Mouse (Mus musculus) heart, embryonic 15.5 days (tissue): Measurements from ENCODE around the gene Nrip1. TPM values are rescaled to one million over a fixed set of nuclear protein-coding genes. Genes with fewer than 3 reads are reported as not detected.

Experiments used
- ATAC-seq: fragments of 200-750 bp; cut with Nextera tagmentation; replicated peaks from 2 replicates; pipeline ENCODE4 v1.8.0; 2017; ENCODE audit warnings: low read depth, moderate TSS enrichment; ENCODE audit not compliant: insufficient number of reproducible peaks, insufficient read depth, low FRiP score
- H3K27ac ChIP-seq: fragments of 300-500 bp; sonication (generic); 2 replicates; pipeline ENCODE4 v1.5.1; 2015; ENCODE audit warnings: mild to moderate bottlenecking, inconsistent platforms
- H3K27me3 ChIP-seq: fragments of 300-500 bp; sonication (generic); 2 replicates; pipeline ENCODE4 v1.6.1; 2015; ENCODE audit warnings: inconsistent platforms
- H3K36me3 ChIP-seq: fragments of 300-500 bp; sonication (generic); 2 replicates; pipeline ENCODE4 v1.6.1; 2015; ENCODE audit warnings: mild to moderate bottlenecking, inconsistent platforms
- H3K4me1 ChIP-seq: fragments of 300-500 bp; sonication (generic); replicated peaks from 2 replicates; pipeline ENCODE4 v1.6.1; 2015; ENCODE audit warnings: inconsistent platforms
- H3K4me2 ChIP-seq: fragments of 300-500 bp; sonication (generic); 2 replicates; pipeline ENCODE4 v1.6.1; 2015; ENCODE audit warnings: inconsistent platforms, mild to moderate bottlenecking, moderate library complexity
- H3K4me3 ChIP-seq: fragments of 300-500 bp; sonication (generic); 2 replicates; pipeline ENCODE4 v1.5.1; 2015; ENCODE audit warnings: mild to moderate bottlenecking, inconsistent platforms
- H3K9ac ChIP-seq: fragments of 300-500 bp; sonication (generic); 2 replicates; pipeline ENCODE4 v1.6.1; 2015; ENCODE audit warnings: mild to moderate bottlenecking, inconsistent platforms
- H3K9me3 ChIP-seq: fragments of 300-500 bp; sonication (generic); replicated peaks from 2 replicates; pipeline ENCODE4 v1.6.1; 2016; ENCODE audit warnings: inconsistent platforms
- WGBS: fragments of 180-500 bp; shearing (Covaris S2); methylation state at CpG from one replicate; pipeline ENCODE4 v1.1.7; 2015; ENCODE audit warnings: mixed read lengths; 5-methylcytosine and 5-hydroxymethylcytosine counted together
- polyA plus RNA-seq: library from polyadenylated mRNA; unstranded; fragments of >200 nt; fragmentation: Nextera tagmentation; extraction: Ambion mirVana; gene quantifications from 2 replicates; pipeline ENCODE4 v1.2.1, GENCODE M21; 2015

Gene Nrip1
- polyA plus RNA-seq, 1 experiment from 2014 or later: 19.1 TPM

DNA sequence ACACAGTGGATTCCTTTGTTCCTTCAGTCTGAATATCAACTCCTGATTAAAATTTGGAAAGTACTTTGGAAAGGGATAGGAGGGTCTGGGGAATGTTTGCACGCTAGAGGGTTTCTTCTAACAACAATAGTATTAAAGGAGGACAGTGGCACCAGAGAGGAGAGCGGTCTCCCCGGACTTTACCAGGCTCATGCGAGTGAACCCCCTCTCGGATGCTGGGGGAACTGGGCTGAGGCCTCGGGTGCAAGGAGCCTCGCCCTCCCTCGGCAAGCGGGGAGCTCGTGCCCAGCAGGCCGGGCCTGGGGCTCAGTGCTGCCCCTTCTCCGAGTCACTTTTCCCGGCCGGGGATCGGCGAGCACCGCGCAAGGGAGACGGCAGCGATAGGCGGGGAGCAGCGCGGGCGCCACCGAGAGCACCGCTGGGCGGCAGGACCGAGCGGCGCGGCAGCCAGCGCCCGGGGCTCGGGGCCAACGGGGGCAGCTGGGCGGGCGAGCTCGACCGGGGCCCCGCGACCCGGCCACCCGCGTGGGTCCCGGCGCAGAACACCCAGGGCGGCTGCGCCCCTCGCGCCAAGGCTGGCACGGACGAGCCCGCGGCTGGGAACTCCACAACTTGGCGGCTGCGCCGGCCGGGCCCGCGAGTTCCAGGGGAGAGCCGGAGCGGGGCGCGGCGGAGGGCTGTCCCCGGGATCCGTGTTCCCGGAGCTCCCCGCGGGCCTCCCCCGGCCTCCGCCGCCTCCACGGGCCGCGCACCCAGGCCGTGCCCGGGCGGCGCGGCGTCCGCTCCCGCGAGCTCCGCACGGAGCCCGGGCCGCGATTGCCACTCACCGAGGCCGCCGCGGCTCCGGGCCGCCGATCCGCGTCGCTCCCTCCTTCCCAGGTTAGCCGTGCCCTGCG is 1.3 kb downstream of the Nrip1 start:
- Histone ChIP-seq H3K9me3 (no peaks in the 10 kb centered on the region), H3K4me1 (peaks cover 25% of the 10 kb centered on the region), H3K27me3 (no peaks in the 10 kb centered on the region), H3K4me3 (peak overlapping the region; percentile 83), H3K4me2 (peak overlapping the region; percentile 74), H3K27ac (peak overlapping the region; percentile 99), H3K9ac (peak overlapping the region; percentile 84), H3K36me3 (no peaks in the 10 kb centered on the region)
- under 1% methylated on average over 73 of the region's 102 CpGs for WGBS
- peak; percentile 58 for ATAC-seq

DNA sequence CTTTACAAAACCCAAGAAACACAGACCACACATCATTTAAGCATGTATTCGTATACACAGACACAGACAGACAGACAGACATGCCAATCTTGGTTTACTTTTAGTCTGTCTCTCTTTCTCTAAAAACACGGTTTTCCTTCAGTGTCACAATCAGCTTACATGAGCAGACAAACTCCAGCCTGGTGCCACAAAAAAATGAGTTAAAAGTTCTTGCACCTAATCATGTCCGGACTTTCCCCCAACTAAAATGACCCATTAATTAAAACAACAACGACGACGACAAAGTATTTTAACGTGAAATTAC is 2.1 kb downstream of the Nrip1 start:
- no peak overlapping the region for H3K27ac ChIP-seq
- peak overlapping the region; percentile 74 for H3K4me2 ChIP-seq
- peak overlapping the region; percentile 83 for H3K4me3 ChIP-seq
- WGBS: 6% methylated on average over 7 of the region's 7 CpGs
- H3K27me3 ChIP-seq: no peaks in the 10 kb centered on the region
- H3K36me3 ChIP-seq: no peaks in the 10 kb centered on the region
- H3K9ac ChIP-seq: peak overlapping the region; percentile 84
- no peak for ATAC-seq
- no peaks in the 10 kb centered on the region for H3K9me3 ChIP-seq
- peaks cover 30% of the 10 kb centered on the region for H3K4me1 ChIP-seq

- Histone ChIP-seq H3K27ac (peak overlapping the region; percentile 25; the same call in 1 of the 2 replicates), H3K4me1 (peaks cover 30% of the 10 kb centered on the region), H3K4me3 (peak overlapping the region; percentile 83), H3K4me2 (peak overlapping the region; percentile 74), H3K9ac (peak overlapping the region; percentile 84), H3K27me3 (no peaks in the 10 kb centered on the region), H3K36me3 (no peaks in the 10 kb centered on the region), H3K9me3 (no peaks in the 10 kb centered on the region)
- WGBS: 34% methylated on average over 12 of the region's 12 CpGs
- no peak for ATAC-seq
Measured at GRCm38 (mm10) chr16:76370716-76371613, 2.7 kb downstream of the Nrip1 start.

DNA sequence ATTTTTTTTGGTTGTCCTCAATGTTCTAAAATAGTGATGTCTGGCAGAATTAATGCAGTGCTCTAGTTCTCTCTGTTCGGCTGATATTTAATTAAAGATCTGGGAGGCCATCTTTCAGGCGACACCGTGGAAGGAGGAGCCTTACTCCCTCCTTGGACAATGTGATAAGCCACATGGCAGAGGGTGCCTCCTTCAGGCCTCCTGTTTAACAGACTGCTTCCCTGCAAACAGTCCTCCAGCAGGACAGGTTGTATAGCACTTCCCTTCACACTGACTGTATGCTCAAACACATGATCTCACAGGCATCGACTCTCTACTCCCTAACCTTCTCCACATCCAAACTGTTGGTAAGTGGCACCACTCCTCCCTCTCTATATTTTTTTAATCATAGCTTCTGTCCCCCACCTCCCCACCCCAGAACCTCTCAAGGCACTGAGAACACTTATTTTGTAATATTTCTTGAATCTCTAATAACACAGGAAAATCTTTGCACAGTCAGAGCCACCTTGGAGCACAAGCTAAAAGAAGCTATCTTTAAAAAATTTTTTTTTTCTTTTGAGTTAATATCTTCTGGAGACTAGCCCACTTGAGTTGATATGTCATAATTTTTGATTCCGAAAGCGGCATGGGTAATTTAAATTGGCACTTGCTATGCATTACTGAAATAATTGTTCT is 3.4 kb downstream of the Nrip1 start:
- Histone ChIP-seq H3K36me3 (no peaks in the 10 kb centered on the region), H3K9me3 (no peaks in the 10 kb centered on the region), H3K4me3 (peak overlapping the region; percentile 83), H3K9ac (0 out of 2 replicates have a peak overlapping the region, but pooled peaks have one; percentile 22), H3K4me1 (peaks cover 34% of the 10 kb centered on the region), H3K27ac (no peak overlapping the region), H3K4me2 (peak overlapping the region; percentile 74), H3K27me3 (no peaks in the 10 kb centered on the region)
- ATAC-seq: no peak
- 28% methylated on average over 6 of the region's 6 CpGs for WGBS

DNA sequence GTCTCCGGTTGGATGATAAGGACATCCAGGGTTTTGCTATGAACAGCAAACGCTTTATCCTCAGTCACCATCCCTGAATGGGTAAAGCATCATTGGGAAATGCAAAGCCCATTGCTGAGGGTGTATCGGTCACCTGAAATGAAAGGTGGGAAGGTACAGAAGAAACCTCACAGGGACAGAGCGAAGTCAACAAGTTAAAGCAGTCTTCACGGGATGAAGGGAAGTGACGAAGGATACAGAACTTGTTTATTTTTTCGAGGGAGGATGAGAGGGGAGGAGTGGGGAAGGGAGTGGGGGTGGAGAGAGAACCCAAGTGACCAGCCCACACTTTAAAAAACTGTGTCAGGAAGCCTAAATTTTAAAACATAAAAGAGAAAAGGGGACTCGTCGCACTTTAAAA is 4.4 kb downstream of the Nrip1 start:
- no peak overlapping the region for H3K4me2 ChIP-seq
- no peak for ATAC-seq
- peaks cover 34% of the 10 kb centered on the region for H3K4me1 ChIP-seq
- H3K9ac ChIP-seq: no peak overlapping the region
- H3K27ac ChIP-seq: no peak overlapping the region
- H3K36me3 ChIP-seq: no peaks in the 10 kb centered on the region
- no peaks in the 10 kb centered on the region for H3K27me3 ChIP-seq
- no peak overlapping the region for H3K4me3 ChIP-seq
- no peaks in the 10 kb centered on the region for H3K9me3 ChIP-seq
- WGBS: 71% methylated on average over 9 of the region's 9 CpGs

DNA sequence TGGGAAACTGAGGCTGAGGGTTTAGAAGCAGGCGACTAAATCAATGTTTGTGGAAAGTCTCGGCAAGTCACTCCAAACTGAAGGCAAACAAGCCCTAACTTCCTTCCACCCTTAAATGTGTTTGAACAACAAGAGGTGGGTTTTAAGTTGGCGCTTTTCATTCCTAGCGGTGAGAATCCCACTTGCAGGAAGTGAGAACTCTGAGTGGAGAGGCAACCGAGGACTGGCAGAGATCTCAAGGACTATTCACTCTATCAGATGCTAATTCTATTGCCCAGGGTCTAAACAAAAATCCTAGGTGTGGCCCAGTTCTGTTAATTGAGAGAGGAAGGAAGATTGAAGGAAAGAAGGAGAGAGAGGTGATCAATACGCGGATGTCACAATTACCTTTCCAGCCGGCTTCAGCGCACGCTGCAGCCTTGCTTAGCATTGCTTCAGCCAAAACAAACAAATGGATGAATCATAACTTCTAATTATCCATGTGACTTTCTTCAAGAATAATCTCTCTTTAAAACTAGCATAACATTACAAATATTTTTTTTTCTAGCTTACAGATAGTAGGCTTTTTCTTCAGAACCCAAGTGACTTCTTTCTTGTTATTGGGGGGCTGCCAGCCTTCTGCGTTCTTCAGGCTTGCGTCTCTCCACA is 6.2 kb downstream of the Nrip1 start:
- no peaks in the 10 kb centered on the region for H3K36me3 ChIP-seq
- H3K27me3 ChIP-seq: no peaks in the 10 kb centered on the region
- H3K4me2 ChIP-seq: no peak overlapping the region
- H3K4me1 ChIP-seq: peaks cover 34% of the 10 kb centered on the region
- no peak overlapping the region for H3K27ac ChIP-seq
- H3K4me3 ChIP-seq: no peak overlapping the region
- no peaks in the 10 kb centered on the region for H3K9me3 ChIP-seq
- H3K9ac ChIP-seq: no peak overlapping the region
- 75% methylated on average over 12 of the region's 12 CpGs for WGBS
- ATAC-seq: no peak

DNA sequence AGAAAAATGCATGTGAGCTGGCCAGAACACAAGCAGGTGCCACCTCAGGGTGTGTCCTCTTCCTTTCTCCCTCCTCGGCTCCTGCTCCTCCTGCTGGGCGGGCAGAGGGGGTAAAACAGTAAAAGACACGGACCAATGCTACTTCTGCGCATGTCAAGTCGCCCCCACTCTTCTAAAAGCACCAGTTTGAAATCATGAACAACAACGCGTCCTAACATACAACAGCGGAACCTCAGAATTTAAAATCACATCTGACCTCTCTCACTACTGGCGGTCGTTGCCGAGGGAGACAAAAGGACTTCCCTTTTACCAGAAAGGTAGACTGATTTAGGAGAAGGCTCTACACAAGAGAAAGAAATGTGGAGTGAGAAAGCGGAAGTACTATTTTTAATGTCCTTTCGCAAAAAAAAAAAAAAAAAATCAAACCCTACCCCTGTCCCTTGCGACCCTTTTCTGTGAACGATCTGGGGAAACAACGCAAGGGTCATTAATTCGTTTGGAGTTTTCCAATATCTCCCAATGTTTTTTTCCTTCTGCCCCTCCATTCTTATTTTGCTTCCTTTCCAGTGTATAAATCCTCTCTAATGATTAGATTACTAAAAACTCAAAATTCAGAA is 7.7 kb downstream of the Nrip1 start:
- Histone ChIP-seq H3K27me3 (no peaks in the 10 kb centered on the region), H3K27ac (no peak overlapping the region), H3K9me3 (no peaks in the 10 kb centered on the region), H3K36me3 (no peaks in the 10 kb centered on the region), H3K9ac (no peak overlapping the region), H3K4me2 (no peak overlapping the region), H3K4me1 (peaks cover 27% of the 10 kb centered on the region), H3K4me3 (no peak overlapping the region)
- WGBS: 76% methylated on average over 17 of the region's 17 CpGs
- no peak for ATAC-seq

- Histone ChIP-seq H3K4me1 (peaks cover 21% of the 10 kb centered on the region), H3K27me3 (no peaks in the 10 kb centered on the region), H3K9me3 (no peaks in the 10 kb centered on the region), H3K4me3 (no peak overlapping the region), H3K36me3 (no peaks in the 10 kb centered on the region), H3K27ac (no peak overlapping the region), H3K9ac (no peak overlapping the region), H3K4me2 (no peak overlapping the region)
- ATAC-seq: no peak
- WGBS: 86% methylated on average over 10 of the region's 10 CpGs
Measured at GRCm38 (mm10) chr16:76365237-76365636, 8.4 kb downstream of the Nrip1 start.

DNA sequence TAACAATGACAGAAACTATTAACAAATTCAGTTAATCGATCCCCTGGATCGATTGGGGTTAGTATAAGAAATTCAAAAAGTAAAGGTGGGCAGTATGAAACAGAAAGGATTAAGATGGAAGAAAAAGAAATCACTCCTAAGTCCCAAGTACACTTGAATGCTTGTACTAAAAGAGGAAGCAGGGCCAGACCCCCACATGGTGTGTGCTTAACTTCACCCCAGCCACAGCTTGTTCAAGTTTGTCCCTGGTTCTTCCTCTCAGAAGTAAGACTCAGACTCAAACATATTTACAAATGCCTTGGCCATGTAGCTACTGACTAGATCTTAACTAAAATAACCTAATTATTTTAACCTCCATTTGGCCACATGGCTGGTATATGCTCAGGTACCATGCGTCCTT is 10.0 kb downstream of the Nrip1 start:
- no peak overlapping the region for H3K4me3 ChIP-seq
- no peaks in the 10 kb centered on the region for H3K36me3 ChIP-seq
- no peaks in the 10 kb centered on the region for H3K27me3 ChIP-seq
- H3K4me1 ChIP-seq: peaks cover 11% of the 10 kb centered on the region; the same call in 1 of the 2 replicates
- no peaks in the 10 kb centered on the region for H3K9me3 ChIP-seq
- WGBS: 90% methylated on average over 3 of the region's 3 CpGs
- no peak overlapping the region for H3K4me2 ChIP-seq
- no peak overlapping the region for H3K27ac ChIP-seq
- ATAC-seq: no peak
- no peak overlapping the region for H3K9ac ChIP-seq

DNA sequence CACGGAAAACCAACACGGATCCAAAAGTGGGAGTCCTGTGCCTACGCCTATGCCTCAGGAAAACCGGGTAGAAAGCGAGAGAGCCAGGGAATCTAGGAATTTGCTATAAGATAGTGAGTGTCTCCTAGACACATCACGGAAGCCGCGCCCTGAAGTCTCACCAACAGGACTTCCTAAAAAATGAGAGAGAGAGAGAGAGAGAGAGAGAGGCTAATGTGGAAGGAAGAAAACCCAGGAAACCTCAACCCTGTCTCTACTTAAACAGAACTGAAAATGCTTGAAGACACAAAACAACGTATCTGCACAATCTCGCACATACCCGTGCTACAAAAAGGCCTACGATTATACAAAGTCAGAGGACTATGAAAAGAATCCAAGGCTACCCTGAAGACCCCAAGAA is 10.6 kb downstream of the Nrip1 start:
- Histone ChIP-seq H3K4me1 (peaks cover 11% of the 10 kb centered on the region; the same call in 1 of the 2 replicates), H3K9ac (no peak overlapping the region), H3K27ac (no peak overlapping the region), H3K36me3 (no peaks in the 10 kb centered on the region), H3K4me2 (no peak overlapping the region), H3K27me3 (no peaks in the 10 kb centered on the region), H3K4me3 (no peak overlapping the region), H3K9me3 (no peaks in the 10 kb centered on the region)
- ATAC-seq: no peak
- WGBS: 80% methylated on average over 12 of the region's 12 CpGs
